Mouse (Mus musculus) left cerebral cortex, postnatal 4 days (tissue): ENCODE measurements around the gene Vmn1r130. TPM values are rescaled to one million over a fixed set of nuclear protein-coding genes. Genes with fewer than 3 reads are reported as not detected.
"Not testable (repeated sequence)": the region's sequence is repeated elsewhere in the genome, so short reads cannot be mapped to it uniquely, and the experiment has no call there.

Source experiments
- DNase-seq: peaks from one replicate; pipeline ENCODE4 v3.0.0-alpha.2; 2022
- intact Hi-C: fragments of 180-260 bp; cut with DNase I; formaldehyde crosslinking; loops from one replicate; pipeline ENCODE4 v1.15.1; 2025
- total RNA-seq, 2 experiments: library from RNA; stranded (reverse); gene quantifications; 2 replicates each; pipeline ENCODE4 v1.2.3; 2021

Gene Vmn1r130
- total RNA-seq: not detected

DNA sequence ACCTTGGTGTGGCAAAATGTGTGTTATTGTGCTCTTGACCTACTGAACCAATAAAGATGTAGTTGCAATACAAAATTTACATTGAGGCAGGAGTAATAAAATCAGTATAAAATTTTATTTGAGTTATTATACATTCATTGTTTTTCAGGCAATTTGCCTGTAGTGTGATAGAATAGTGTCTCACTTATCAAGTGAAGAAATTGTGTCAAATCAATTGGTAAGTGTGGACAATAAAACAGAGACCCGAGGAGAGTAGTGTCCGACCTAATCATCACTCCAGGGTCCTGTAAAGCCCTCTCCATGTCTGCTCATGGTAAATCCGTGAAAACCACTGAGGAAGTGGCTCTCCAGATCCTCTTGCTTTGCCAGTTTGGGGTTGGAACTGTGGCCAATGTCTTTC lies at the start of gene Vmn1r130:
Gene Vmn1r130 (plus strand): TSS at position 301 of the 400 bp plus-strand sequence.
- intact Hi-C loops, DNase-seq: not testable (repeated sequence)

DNA sequence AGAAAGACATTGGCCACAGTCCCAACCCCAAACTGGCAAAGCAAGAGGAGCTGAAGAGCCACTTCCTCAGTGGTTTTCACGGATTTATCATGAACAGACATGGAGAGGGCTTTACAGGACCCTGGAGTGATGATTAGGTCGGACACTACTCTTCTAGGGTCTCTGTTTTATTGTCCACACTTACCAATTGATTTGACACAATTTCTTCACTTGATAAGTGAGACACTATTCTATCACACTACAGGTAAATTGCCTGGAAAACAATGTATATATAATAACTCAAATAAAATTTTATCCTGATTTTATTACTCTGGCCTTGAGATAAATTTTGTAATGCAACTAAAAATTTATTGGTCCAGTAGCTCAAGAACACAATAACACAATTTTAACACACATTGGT lies 34.4 kb downstream of the Vmn1r130 start, which contains the start of gene Vmn1r131:
Gene Vmn1r131 (minus strand): TSS at position 101 of the 400 bp plus-strand sequence.
- intact Hi-C loops, DNase-seq: not testable (repeated sequence)

Other genes with a start within 250 kb of the Vmn1r130 start
- not detected for gene Vmn1r125, start 239.6 kb upstream of the Vmn1r130 start, total RNA-seq
- gene Vmn1r126, start 210.3 kb upstream of the Vmn1r130 start, total RNA-seq: not detected
- not detected for gene Vmn1r127, start 191.9 kb upstream of the Vmn1r130 start, total RNA-seq
- not detected for gene Vmn1r128, start 162.4 kb upstream of the Vmn1r130 start, total RNA-seq
- not detected for gene Vmn1r129, start 150.5 kb upstream of the Vmn1r130 start, total RNA-seq
- gene Gm6882, start 79.0 kb upstream of the Vmn1r130 start, total RNA-seq: not detected
- not detected for gene Vmn1r131, start 34.3 kb downstream of the Vmn1r130 start, total RNA-seq
- not detected for gene Vmn1r132, start 102.3 kb downstream of the Vmn1r130 start, total RNA-seq
- not detected for gene Gm4175, start 249.7 kb downstream of the Vmn1r130 start, total RNA-seq